Mouse (Mus musculus) heart, postnatal 25 days (tissue): ENCODE data around the gene Itgb2. TPM values are rescaled to one million over a fixed set of nuclear protein-coding genes. Genes with fewer than 3 reads are reported as not detected.
A peak's percentile ranks its signal among the peaks of the same experiment; 100 is the strongest.

Source experiments
- DNase-seq: peaks from one replicate; pipeline ENCODE4 v3.0.0; 2022; ENCODE audit warnings: low spot score
- intact Hi-C: fragments of 180-260 bp; cut with DNase I; formaldehyde crosslinking; loops from one replicate; pipeline ENCODE4 v1.15.1; 2025
- total RNA-seq, 2 experiments: library from RNA; stranded (reverse); gene quantifications; 2 replicates each; pipeline ENCODE4 v1.2.3; 2021

The Itgb2 gene
- total RNA-seq, 2 experiments from 2014 or later: 6.1 to 6.4 TPM

DNA sequence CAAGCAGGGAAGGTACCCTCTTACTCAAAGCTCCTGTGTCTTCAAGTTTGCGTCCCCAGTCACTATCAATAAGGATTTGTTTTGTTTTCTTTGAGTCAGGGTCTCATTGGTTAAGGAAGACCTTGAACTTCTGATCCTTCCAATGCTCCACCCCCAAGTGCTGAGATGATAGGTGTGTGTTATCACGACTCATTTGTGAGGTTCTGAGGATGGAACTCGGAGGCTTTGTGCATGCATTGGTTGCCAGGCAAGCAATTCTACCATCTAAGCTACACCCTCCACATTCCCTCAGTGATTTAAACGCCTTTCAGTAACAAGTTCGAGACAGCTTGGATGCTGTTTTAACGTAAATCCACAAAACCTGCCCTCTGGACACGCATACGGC, 51.0 kb downstream of the Itgb2 start:
- intact Hi-C loops: loop anchor here (5.0 kb wide), 1 partner anchor 41 kb away; the partner anchor contains the start of gene Ube2g2
- DNase-seq: no peak

DNA sequence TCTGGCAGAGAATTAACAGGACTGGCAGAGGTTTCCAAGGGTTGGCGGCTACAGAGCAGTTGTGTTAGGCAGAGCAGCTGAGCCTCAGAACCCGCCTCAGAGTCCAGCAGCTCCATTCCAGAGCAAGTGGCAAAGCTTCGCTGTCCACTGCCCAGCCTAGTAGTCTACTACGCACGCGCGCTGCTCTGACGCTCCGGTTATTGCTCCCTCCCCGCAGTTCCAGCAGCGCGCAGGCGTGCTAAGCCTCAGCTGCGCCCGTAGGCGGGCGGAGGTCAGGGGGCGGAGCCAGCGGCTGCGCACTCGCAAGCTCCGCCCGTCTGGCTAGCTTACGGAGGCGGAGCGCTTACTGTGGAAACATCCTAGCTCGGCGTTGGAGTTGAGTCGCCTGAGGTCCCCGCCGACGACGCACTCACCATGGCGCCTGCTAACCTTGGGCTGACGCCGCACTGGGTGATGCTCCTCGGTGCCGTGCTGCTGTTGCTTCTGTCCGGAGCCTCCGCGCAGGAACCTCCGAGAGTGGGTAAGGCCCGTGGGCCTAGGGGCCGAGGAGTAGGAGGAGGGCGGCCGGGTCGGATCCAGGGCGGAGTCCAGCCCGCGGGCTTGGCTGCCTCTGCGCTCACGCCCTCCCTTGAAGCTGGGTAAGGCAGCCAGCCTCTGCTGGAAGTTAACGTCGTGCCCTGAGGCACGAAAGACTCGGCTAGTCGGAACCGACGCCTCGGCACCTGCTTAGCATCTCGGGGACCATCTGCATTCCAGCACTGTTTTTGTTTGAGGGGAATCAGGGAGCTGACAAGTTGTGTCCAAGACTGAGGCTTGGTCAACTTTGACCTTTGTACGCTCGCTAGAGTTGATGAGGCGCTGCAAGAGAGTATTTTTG, 51.6 kb downstream of the Itgb2 start, which contains the start of gene Pttg1ip:
Pttg1ip (plus strand) TSS at position 313 of the 877 bp plus-strand sequence.
- DNase-seq: peak; percentile 95
- intact Hi-C loops: loop anchor here (5.0 kb wide), 1 partner anchor 41 kb away; the partner anchor contains the start of gene Ube2g2

DNA sequence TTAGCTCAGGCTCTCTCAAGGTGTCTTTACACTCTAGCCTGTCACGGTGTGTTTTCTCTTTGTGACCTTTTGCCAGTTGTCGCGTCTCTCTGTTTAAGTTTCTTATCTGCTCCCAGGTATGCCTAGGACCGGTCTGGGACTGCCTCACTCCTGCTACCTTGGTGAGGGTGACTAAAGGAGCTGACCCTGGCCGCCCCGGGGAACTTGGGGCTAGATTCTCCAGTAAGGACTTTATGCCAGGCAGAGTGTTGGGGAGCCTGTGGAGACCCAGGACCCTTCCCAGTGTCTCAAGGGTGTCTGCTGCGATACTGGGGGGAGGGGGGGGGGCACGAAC, 52.2 kb downstream of the Itgb2 start:
- DNase-seq: no peak
- intact Hi-C loops: loop anchor here (5.0 kb wide), 1 partner anchor 40 kb away; the partner anchor contains the start of gene Ube2g2

DNA sequence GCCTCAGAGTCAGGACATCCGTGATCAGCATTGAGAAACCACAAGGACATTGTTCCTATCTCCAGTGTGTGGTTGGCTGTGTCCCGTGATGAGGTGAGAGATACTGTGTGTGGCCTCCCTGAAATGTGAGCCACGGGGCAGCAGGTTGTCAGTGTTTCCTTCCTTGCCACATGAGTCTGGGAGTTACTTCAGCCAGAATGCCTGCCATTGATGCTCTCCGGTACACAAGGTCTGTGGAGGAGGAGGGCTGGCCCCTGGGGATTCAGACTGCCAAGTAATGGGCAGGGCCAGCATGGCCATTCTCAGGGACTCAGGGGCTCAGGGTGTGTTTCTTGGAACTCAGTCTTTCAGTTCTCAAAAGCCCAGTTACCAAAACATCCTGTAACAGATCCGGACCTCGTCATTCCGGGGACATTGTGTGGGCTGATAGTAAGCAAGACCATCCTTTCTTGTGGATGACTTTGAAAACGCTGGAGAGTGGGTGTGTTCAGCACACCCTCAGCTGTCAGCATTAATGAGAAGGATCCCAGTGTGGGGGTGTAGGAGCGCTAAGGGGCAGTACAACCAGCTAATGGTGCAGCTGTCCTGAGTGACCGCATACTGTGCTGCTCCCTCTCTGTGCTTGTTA, 53.9 kb downstream of the Itgb2 start:
- intact Hi-C loops: loop anchor here (5.0 kb wide), 1 partner anchor 38 kb away; the partner anchor contains the start of gene Ube2g2
- DNase-seq: peak; percentile 51

DNA sequence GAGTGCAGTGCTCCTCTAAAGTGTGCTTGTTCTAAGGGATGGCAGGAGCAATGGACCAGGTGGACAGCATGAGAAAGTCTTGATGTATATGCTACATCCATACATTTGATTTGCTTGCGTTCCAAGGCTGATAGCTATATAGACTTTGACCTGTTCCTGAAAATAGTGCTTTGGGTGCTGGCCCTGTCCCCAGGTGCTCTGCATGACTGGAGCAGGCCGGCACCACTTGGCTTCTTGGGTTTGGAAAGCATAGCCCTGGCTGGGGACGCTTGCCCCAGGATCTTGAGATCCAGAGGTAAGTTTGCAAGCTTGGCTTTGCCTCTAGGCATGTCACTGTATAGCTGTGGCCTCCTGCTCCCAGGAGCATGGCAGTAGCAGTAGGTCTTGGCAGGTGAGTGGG, 56.6 kb downstream of the Itgb2 start:
- DNase-seq: no peak
- intact Hi-C loops: loop anchor here (2.0 kb wide), 1 partner anchor 18 kb away; no protein-coding TSS in a partner anchor

DNA sequence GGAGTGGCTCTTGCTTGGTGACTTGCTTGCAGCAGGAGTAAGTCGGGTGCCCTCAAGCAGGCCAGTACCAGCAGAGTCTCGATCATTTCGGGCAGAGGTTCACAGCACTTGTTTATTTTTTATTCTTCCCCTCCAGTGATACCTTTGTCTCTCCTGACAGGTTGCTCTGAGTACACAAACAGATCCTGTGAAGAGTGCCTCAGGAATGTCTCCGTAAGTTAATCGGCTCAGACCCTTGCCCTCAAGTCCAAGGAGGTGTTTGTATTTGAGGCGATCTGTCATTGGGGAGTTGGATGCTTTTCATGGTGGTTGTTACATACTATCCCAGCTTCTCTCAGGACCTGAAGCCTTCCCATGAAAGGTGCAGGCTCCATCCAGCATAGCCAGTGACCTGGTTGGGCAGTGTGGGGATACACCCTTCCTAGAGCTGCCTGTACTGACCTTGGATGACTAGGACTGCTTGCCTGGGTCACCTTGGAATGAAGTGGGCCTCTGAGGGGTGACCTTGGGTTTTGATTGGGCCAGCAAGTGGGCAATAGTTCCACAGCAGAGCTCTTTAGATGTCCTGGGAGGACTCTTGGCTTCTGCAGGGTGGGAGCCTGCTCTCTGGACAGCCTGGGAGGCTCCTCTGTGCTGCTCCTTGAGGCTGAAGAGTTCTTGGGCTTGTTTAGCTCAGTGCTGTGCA, 57.2 kb downstream of the Itgb2 start:
- DNase-seq: no peak
- intact Hi-C loops: loop anchor here (2.0 kb wide), 1 partner anchor 18 kb away; no protein-coding TSS in a partner anchor

DNA sequence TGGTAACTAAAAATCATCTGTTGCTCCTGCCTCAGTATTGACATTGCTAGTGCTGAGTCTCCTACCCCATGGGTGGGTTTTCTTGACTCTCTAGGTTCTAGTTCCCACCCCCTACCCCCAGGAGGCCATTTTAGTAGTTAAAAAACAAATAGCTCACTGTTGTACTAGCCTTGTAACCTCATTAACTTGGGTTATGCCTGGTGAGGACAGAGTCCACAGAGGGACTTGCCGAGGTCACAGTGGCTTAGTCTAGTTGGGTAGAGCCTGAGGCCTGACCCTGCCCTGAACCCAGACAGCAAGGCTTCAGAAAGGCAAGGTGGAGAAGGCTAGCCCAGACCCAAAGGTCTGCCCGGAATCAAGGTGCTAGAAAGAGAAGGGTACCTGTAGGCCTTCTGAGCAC, 58.0 kb downstream of the Itgb2 start:
- DNase-seq: no peak
- intact Hi-C loops: no loop called here

DNA sequence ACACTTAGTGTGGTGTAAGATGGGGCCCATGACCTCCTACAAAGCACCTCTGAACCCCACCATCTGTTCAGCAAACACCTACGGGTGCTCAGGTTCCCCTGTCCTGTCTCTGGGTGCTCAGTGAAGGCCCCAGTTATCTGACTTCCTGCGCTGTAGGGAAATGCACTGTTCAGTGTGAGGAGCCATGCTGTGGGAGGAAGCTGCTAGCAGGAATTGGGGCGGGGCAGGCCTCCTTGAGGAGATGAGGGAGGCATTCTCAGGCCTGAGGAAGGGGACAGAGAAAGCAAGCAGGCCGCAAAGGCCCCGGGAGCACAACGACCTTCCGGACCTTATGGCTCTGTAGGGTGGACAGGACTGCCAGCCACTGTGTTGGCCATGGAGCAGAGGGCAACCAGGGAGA, 59.1 kb downstream of the Itgb2 start:
- no peak for DNase-seq

DNA sequence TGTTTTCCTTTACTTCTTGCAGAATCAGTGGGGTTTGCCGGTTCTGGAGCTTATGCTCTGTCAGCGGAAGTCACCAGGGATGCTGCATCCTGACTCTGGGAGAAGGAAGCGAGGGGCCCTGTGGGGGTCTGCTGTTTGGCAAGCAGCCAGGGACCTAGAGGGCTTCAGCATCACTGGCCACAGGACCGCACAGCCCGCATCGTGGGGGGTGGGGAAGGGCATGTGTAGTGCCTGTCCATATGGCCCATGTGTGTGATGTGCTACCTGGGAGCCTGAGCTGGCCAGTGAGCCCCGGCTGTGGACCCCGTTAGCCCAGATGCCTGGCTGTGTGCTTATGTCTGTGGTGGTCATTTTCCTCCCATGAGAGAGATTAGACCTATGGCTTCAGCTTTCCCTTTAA, 59.7 kb downstream of the Itgb2 start:
- intact Hi-C loops: no loop called here
- DNase-seq: no peak

More for the DNA sequence above, 59.1 kb downstream of the Itgb2 start:
- intact Hi-C loops: no loop called here

DNA sequence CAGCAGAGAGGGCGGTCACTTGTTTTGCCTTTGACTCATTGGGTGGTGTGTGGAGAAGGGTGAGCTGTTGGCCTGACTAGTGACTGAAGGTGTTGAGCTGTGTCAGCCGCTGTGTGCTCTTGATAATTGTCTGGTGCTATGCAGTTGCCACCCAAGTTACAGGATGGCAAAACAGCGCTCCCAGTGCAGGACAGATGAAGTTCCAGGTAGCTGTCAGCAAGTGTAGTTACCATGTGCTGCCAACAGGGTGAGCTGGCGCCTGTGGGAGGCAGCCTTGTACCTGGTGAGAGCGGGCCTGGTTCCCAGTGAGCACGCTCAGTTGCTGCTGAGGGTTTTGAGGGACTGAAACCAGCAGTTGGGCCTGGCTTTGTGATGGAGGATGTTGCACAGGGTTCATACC, 60.8 kb downstream of the Itgb2 start:
- intact Hi-C loops: no loop called here

DNA sequence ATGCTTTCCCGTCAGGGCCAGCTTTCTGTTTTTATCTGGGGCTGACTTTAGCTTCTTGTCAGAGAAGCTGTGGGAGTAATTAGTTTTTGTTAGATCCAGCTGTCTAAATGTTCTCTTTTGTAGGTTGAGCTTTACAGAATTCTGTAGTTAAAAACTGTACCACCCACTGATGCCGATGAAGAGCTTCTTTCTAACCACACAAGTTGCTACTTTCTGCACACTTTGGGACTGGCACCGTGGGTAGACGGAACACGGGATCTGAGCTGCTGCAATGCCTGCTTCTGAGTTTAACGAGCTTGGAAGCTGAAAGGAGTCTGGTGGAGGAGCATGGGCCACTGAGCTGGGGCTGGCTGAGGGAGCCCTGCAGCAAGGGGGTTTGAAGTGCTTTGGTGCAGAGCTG, 61.5 kb downstream of the Itgb2 start:
- intact Hi-C loops: no loop called here

More for the DNA sequence above, 60.8 kb downstream of the Itgb2 start:
- DNase-seq: no peak

DNA sequence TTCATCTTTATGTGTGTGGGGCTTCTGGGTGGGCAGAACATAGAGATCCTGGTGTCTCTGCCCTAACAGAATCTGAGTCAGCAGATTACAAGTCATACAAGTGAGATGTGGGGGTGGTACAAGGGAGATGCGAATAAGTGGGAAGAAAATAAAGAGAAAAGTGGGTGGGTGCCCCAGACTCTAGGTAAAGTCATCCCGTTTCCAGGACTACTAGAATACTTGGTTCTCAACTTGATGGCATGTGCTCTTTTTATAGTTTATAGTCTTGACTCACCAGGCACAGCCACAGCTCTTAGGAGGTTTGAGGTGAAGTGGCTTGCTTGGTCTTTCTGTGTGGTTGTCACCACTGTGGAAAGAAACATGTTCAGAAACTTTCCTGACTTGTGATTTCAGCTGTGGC, 66.0 kb downstream of the Itgb2 start:
- intact Hi-C loops: no loop called here
- no peak for DNase-seq

More for the DNA sequence above, 61.5 kb downstream of the Itgb2 start:
- DNase-seq: no peak

DNA sequence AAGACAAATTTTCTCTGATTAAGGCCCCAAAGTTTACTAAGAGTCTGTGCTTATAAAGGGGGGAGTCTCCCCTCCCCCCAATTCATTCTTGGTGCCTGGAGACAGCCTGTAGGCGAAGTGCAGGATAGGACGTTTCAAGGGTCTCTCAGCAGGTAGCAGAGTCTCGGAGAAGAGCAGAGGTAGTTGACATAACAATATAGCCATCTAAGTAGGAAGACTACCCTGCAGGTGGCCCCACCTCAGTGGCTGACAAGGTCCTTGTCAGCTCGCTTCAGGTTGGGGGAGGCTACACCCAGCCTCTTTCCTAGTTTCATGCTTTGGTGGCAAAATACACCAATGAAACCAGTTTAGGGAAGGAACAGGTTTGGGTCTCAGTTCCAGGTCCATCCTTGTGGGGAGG, 73.0 kb downstream of the Itgb2 start:
- intact Hi-C loops: no loop called here
- no peak for DNase-seq

DNA sequence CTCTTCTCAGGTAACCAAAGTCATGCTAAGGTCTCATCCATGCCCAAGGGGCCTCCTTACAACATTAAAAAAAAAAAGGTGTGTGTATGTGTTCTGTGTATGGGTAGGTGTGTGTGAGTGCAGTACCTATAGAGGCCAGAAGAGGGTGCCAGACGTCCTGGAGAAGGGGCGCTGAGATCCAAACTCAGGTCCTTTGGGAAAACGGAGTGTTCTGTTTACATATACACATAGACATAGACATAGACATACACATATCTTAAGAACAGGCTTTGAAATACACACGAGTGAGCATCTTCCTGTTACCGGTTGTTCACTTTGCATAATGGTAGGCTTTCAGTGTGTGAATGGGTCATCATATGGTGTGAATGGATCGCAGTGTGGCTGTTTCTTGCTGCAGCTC, 74.1 kb downstream of the Itgb2 start:
- intact Hi-C loops: loop anchor here (2.0 kb wide), 1 partner anchor 17 kb away; no protein-coding TSS in a partner anchor
- no peak for DNase-seq

DNA sequence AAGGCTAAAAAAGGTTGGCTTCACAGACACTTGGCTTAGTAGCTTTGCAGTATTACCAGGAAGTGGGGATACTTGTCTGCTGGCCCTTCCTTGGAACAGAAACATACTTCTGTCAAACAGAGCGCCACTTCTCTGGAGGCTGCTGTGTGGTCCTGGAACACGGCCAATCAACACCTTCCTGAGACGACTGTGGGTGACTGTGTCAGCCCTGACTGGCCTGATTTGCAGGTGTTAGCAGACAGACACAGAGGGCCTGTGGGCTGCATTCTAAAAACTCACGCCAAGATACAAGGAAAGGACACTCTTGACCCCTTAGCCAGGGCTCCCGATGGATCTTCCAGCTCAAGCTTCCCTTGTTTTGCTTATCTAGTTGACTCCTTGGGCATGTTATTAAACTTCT, 74.9 kb downstream of the Itgb2 start:
- DNase-seq: no peak
- intact Hi-C loops: loop anchor here (2.0 kb wide), 1 partner anchor 18 kb away; no protein-coding TSS in a partner anchor

DNA sequence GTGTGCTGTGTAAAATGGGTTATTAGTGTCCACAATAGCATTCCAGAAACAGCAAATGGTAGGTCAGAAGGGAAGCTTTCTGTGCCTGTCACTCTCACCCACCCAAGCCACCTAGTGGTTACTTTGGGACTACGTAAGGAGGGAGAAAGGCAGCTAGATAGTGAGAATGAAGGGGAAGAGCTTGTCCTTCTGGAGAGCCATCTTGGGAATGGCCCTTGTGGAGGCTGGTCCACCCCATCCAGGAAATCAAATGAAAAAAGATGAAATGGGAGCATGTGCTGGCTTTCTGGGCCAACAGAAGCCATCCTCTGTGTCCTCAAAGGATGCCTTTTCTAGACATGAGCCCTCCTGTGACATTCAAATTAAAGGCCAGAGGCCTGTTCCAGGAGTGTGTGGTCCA, 75.3 kb downstream of the Itgb2 start:
- intact Hi-C loops: loop anchor here (2.0 kb wide), 1 partner anchor 19 kb away; no protein-coding TSS in a partner anchor
- no peak for DNase-seq

DNA sequence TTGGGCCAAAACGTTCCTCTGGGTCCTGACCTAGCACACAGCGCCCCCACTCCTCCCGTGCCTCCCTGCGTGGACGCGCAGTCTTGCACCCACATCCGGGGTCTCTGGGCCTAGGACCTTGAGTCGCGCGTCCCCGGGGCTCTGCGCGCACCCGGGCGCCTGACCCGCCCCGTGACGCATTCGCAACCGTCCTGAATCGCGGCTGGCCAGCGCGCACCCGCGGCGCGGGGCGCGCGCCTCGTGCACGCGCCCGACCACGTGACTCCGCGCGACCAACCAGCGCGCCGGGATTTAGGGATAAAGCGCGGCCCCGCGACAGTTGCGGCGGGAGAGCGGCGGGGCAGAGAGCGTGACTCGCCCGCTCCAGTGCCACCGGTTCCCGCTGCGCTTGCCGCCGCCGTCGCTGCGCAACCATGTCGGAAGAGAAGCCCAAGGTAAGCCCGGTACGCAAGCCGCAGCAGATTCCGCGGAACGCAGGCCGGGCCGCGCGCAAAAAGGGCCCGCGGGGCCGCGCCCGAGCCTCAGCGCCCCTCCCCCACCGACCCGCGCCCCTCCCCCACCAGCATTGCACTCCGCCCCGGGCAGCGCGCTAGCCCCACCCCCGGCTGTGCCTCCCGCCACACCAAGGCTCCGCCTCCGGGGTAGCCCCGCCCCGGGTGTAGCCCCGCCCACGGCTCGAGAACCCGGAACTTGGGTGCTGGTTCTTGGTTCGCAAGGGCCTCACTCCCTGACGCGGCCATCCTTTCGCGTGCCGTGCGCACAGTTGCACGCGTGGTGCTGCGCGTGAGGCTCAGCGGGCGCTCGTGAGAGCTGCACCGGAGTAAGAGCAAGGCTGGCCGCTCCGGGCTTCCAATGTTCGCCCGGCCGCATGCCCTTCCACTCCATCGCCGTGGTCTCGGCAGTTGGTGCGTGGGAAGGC, 76.1 kb downstream of the Itgb2 start, which contains the start of the genes Sumo3 and Gm49325:
Sumo3 (plus strand) TSS at position 190 of the 919 bp plus-strand sequence.
Gm49325 (plus strand) TSS at position 290 of the 919 bp plus-strand sequence.
- intact Hi-C loops: loop anchor here (2.0 kb wide), 1 partner anchor 19 kb away; no protein-coding TSS in a partner anchor
- DNase-seq: peak; percentile 94

DNA sequence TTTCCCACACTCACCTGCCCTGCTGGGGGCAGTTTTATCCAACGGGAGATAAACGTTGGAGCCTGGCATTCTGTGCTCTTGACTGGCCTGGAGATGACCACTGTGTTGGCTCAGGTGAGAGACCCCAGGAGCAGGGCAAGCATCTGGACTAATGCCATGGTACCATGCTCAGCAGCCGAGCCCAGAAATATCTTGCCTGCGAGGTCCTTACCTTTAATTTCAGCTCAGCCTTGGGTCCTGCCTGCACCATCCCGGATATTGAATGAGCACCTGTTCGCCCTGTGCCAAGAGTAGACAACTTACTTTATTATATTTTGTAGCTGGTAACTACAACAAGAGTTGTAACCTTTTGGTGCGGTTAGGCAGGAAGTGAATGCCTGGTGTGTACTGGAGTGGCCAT, 76.8 kb downstream of the Itgb2 start:
- intact Hi-C loops: no loop called here
- no peak for DNase-seq

DNA sequence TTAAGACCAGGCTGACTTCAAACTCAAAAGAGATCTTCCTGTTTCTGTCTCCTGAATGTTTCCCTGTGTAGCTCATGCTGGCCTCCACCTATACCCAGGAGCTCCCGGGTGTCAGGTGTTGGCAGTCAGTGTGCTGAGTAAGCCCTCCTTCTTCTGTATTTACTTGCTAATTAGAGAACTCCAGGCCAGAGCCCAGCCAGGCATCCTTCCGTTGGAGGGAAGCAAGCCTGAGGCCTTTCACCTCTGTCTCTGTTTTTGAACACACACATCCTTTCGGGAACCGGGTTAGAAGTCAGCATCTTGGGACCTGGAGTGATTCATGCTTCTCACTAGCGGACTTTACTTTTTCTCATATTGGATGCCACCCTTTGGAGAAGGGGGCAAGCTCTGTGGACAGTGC, 77.4 kb downstream of the Itgb2 start:
- intact Hi-C loops: no loop called here
- no peak for DNase-seq
